Mouse (Mus musculus): Measurements from ENCODE around the gene Morc2b.
A peak's percentile ranks its signal among the peaks of the same experiment; 100 is the strongest.
"Not testable (repeated sequence)": the region's sequence is repeated elsewhere in the genome, so short reads cannot be mapped to it uniquely, and the experiment has no call there.

Gene Morc2b

DNA sequence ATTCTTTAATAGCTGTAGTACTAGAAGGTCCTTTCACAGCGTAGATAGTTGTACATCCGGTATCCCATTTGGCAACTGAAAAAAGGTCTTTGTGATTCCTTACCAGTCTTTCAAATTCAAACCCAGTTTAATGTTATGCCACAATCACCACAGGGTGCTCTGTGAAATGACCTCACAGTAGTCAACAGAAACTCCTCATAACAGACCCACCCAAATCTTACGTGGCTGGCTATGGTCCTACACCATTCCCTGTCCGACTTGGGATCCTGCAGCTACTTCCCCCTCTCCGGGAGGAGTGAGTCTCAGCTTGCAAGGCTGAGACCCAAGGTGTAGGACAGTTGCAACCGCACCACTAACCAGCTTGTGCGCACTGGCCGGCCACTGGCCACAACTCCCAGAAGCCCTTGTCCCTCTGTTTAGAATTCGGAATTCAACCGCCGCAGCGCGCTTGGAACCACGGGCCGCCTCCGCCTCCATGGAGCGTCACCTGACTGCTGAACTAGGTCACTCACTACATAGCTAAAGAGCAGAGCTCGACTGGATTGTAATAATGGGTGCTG lies at the start of gene Morc2b:
TSS of gene Morc2b (minus strand) at position 423 of the 560 bp plus-strand sequence.
- no peak for DNase-seq

DNA sequence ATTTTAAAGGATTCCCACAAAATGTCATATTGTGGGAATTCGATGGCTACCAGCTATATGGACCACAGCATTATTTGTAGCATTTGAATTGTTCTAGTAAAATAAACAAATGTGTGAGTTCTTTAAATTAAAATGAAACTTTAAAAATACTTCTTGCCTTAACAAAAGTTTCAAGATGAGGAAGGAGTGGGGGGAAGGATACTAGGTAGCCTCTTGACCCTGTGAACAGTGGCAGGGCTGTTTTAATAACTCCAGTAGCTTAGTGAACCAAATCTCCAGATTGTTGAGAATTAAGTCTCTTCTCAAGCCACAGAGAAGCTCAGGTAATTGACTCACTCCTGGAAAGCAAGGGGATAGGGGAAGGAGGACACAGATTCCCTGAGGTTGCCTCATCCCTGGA lies 28.7 kb upstream of the Morc2b start, which contains the start of gene Olfr55:
TSS of gene Olfr55 (plus strand) at position 301 of the 400 bp plus-strand sequence.
- DNase-seq, result not testable (repeated sequence)

DNA sequence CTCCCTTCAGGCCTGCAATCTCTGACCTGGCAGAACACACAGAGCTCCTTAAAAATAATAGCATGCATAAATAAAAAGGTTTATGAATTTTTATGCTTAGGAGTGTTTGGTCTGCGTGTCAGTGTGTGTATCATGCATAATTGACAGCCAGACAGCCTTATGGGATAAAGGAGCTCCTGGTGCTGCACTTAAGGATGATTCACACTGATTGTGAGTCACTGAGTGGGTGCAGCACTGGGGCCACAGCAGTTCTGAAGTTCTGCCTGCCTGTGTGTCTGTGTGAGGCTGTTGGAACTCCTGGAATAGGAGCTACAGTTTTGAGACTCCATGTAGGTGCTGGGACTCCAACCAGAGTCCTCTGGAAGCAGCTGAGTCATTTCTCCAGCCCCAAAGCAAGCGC lies 13.2 kb downstream of the Morc2b start:
- no peak for DNase-seq

DNA sequence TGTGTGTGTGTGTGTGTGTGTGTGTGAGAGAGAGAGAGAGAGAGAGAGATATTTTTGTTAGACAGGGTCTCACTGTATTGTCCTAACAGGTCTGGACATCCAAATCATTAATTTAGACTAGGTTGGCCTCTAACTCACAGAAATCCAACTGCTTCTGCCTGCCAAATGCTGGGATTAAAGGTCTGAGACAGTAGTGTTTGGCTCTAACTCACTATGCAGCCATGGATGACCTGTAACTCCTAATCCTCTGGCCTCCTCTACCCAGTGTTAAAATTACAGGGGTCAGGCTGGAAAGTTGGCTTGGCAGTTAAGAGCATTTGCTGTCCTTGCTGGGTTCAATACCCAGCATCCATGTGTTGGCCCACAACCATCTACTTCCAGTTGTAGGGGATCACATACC lies 14.9 kb downstream of the Morc2b start:
- peak in 1 of 2 experiments; percentile 3 for DNase-seq

DNA sequence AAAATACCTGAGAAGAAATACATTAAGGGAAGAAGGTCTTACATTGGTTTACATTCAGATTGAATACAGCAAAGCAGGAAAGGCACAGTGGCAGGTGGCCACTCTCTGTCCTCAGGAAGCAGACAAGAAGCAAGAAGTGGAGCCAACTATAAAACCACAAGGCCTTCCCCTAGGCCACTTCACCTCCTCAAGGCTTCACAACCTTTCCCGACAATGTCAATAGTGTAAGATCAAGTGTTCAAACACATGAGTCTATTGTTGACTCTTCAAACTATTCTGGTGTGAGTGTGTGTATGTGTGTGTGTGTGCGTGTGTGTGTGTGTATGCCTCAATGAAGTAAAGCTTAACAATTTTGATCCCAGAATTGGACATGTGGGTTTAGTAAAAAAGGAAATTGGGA lies 42.1 kb downstream of the Morc2b start:
- no peak for DNase-seq

DNA sequence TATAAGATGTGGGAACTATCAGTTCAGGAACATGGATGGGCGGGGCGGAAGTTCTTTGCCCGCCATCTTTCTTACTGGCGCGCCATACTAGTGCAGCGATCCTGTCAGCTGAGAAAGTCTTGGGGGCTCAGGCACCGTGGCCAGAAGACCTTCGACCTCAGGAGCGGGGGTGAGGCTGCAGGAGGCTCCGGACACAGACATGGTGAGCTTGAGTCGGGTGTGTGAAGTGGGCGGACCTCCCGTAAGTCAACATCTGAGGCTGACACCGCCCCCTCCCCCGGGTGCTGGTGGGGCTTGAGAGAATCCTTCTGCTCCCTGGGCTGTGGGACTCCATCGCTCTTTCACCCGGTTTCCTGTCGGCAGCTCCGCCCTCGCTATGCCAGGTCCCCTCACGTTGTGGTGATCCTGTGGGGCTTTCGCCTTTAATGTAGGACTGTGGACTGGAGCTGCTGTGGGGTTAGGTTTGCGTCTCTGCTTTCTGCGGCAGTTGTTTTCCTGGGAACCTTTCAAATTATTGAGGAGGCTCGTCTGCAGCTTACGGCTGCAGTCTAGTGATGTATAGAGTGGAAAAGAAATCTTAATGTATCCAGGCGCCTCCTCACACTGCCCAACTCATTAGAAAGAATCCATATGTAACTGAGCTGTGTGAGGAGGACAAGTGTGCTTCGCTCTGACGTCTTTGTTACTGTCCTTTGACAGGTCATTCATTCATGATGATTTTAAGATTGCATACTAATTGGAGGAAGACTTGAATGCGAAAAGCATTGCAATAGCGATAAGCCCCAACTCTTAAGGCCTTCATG lies 46.9 kb downstream of the Morc2b start:
- DNase-seq, result peak; percentile 87 to 92

DNA sequence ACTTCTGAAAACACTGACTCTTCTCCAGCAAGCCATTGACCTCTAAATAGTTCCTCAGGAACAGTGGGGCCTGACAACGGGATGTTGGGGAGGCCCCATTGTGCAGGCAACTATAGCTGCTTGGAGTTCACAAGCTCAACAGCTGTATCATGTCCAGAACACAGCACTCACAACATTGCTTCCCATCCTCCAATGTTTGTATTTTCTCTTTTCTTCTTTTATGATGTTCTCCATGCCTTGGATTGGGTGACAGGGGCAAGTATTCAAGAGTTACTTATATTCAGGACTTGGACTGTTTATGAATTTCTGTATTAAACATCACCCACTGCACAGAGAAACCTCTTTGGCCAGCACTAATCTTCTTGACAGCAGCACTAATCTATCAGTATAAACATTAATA lies 47.9 kb downstream of the Morc2b start:
- DNase-seq, result no peak

DNA sequence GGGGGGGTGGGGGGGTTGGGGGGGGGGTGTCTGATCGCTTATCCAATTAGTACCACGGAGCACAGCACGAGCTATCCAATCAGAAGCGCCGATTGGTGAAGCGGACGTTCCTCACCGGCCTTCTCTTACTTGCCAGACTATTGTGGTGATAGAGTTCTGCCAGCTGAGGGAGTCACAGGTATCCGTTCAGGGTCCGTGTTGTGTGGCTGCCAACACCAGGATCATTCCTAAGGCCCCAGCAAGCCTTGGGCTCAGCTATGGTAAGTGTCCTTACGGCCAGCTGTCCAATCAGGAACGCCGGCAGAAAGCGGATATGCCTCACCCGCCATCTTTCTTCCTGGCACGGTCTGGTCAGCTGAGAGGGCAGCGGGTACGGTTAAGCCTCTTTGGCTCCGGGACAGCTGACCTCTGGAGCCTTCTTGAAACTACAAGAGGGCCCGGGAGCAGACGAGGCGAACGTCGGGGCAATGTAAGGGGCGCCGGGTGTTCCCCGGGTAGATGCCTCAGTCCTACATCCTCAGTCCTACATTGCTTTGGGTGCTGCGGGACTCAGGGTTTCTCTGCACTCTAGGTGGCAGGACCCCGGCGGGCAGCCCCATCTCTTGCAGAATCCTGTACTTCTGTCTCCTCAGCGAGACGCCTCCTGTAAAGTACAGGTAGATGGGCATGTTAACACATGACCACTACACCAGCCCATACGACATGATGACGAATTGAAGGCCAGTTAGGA lies 50.1 kb downstream of the Morc2b start, which contains the start of gene Zfp563:
TSS of gene Zfp563 (plus strand) at position 91 of the 730 bp plus-strand sequence.
- DNase-seq, result peak; percentile 97

DNA sequence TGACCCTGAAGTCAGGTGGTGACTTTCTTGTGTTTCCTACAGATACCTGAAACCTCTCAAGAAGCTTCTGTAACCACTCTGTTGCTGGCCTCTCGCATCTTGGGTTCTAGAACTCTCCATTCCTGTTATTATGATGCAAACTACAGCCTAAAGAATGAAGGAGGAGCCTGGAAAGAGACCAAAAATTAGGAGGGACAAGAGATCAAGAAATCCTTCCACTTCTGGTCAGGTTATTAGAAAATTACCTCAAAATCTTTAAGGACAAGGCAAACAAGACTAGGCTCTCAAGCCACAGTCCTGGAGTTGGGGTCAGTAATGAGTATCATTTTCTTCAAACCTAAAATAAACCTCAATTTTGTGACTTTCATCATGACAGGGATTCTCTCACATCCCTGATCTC lies 71.5 kb downstream of the Morc2b start, which contains the start of gene 4921501E09Rik:
TSS of gene 4921501E09Rik (minus strand) at position 101 of the 400 bp plus-strand sequence.
- no peak for DNase-seq
